Mouse (Mus musculus): ENCODE results near the gene Erc2.

Gene Erc2

GRCm38 (mm10) chr14:27826829-27827228, 204.6 kb downstream of the Erc2 start:
- TF ChIP-seq GATA4 (IDR thresholded peaks at IDR 0.05; ENCODE audit: insufficient replicate concordance, low read length), result no peak

DNA sequence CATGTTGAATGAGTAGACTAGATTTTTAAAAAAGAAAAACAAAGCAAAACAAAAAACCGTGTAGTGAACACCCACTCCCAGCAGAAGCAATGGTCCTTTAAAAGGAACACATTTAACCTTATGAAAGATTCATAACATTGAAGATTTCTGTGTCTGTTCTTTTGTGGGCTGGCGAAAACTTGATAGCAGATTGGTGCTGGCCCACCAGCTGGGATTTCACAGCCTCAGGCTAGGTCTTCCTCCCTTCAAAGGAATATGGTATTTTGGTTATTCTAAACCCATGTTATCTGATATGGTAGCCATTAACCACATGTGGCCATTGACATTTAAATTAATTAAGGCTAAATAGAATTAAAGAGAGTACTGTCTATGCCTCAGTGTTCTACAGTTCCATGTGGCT, 205.9 kb downstream of the Erc2 start:
- TF ChIP-seq GATA4 (IDR thresholded peaks at IDR 0.05; ENCODE audit: insufficient replicate concordance, low read length), result no peak

GRCm38 (mm10) chr14:27832196-27832595, 210.0 kb downstream of the Erc2 start:
- no peak for TF ChIP-seq GATA4 (IDR thresholded peaks at IDR 0.05; ENCODE audit: insufficient replicate concordance, low read length)

- no peak for TF ChIP-seq GATA4 (IDR thresholded peaks at IDR 0.05; ENCODE audit: insufficient replicate concordance, low read length)
These were observed 213.1 kb downstream of the Erc2 start for GRCm38 (mm10) chr14:27835351-27835750.

GRCm38 (mm10) chr14:27837601-27838105, 215.4 kb downstream of the Erc2 start:
- no peak for TF ChIP-seq GATA4 (IDR thresholded peaks at IDR 0.05; ENCODE audit: insufficient replicate concordance, low read length)

GRCm38 (mm10) chr14:27840120-27840519, 217.9 kb downstream of the Erc2 start:
- TF ChIP-seq GATA4 (IDR thresholded peaks at IDR 0.05; ENCODE audit: insufficient replicate concordance, low read length), result no peak

DNA sequence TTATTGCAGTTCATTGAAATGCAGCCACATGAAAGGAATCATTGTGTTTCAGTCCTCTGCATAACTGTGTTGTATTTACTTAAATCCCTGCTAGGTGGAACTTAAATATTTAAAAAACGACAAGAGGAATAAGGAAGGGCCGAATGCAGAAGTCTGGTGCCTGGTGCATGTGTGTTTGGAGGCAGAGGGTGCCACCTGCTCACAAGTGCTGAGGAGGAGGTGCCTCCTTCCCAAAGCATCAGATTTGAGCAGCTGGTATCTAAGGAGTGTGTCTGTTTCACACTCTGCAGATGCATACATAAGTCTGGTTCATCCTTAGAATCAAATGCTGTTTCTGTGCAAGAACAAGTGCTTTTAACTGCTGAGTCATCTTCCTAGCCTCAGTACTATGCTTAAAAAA, 224.6 kb downstream of the Erc2 start:
- TF ChIP-seq GATA4 (IDR thresholded peaks at IDR 0.05; ENCODE audit: insufficient replicate concordance, low read length), result no peak

GRCm38 (mm10) chr14:27847291-27847690, 225.1 kb downstream of the Erc2 start:
- no peak for TF ChIP-seq GATA4 (IDR thresholded peaks at IDR 0.05; ENCODE audit: insufficient replicate concordance, low read length)

DNA sequence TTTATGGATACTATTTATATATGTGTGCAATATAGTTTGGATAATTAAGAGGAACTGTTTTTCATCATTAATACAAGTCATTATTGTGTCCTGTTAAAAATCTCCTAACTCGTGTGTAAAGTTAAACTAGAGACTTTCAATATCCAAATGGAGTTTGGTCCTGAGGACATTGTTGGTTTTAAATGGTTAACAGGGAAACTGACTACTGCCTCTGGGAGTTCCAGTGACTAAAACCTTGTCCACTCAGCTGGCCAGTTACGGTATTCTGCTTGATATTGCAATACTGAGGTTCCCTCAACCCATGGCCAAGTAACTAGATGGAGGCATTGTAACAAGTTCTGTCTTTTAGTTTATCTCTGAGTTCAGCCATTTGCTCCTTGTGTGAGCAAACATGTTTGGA, 229.0 kb downstream of the Erc2 start:
- TF ChIP-seq GATA4 (IDR thresholded peaks at IDR 0.05; ENCODE audit: insufficient replicate concordance, low read length), result no peak

DNA sequence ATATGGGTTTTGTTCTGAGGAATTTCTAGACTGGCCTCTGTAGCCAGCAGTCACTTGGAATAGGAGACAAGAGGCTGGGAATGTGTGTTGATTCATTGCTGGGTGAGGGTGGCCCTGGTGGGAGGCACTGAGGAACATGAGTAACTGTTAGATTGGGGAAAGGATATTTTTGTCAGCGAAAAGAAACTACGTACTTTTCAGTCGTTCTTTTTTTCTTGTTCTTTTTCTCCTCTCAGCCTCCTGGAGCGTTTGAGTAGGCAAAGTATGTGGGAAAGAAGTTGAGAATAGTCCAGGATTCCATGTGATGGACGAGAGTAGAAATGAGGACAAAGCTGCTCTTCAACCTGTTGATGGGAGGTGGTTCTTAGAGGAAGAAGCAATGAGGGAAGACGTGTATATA, 230.4 kb downstream of the Erc2 start:
- TF ChIP-seq GATA4 (IDR thresholded peaks at IDR 0.05; ENCODE audit: insufficient replicate concordance, low read length), result no peak

GRCm38 (mm10) chr14:27860371-27861046, 238.3 kb downstream of the Erc2 start:
- no peak for TF ChIP-seq GATA4 (IDR thresholded peaks at IDR 0.05; ENCODE audit: insufficient replicate concordance, low read length)

DNA sequence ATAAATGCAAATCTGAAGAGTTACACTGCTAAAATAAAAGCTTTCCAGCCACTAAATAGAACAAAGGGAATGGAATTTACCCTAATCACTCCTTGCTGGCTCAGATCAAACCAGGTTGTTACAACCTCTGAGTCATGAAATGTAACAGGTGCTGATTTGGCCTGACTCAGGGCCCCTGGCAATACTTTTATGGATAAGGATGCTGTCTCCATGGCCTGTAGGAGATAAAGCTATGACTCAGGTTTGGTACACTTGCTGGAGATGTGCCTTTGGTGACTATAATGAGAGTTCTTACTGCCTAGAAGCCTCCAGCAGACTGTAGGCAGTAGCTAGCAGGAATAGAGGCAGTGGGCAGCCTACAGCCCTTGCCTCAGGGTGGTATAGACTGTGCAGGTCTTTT, 240.1 kb downstream of the Erc2 start:
- TF ChIP-seq GATA4 (IDR thresholded peaks at IDR 0.05; ENCODE audit: insufficient replicate concordance, low read length), result no peak

DNA sequence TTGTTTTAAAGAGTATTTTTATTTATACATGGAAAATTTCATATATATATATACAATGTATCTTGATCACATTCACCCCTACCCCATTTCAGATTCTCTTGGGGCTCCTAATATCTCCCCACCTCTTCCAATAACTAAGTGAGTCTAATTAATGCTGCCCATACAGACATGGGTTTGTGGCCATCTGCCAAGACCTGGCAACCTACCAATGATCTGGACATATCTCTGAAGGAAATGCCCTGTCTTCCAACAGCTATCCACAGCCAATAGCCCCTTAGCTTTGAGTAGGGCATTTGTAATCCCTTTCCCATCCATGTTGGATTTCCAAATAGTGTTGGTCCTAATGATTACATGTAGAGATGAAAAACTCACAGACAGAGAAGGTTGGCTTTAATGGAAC, 245.2 kb downstream of the Erc2 start:
- no peak for TF ChIP-seq GATA4 (IDR thresholded peaks at IDR 0.05; ENCODE audit: insufficient replicate concordance, low read length)

- no peak for TF ChIP-seq GATA4 (IDR thresholded peaks at IDR 0.05; ENCODE audit: insufficient replicate concordance, low read length)
These were observed 251.4 kb downstream of the Erc2 start for GRCm38 (mm10) chr14:27873619-27874018.

DNA sequence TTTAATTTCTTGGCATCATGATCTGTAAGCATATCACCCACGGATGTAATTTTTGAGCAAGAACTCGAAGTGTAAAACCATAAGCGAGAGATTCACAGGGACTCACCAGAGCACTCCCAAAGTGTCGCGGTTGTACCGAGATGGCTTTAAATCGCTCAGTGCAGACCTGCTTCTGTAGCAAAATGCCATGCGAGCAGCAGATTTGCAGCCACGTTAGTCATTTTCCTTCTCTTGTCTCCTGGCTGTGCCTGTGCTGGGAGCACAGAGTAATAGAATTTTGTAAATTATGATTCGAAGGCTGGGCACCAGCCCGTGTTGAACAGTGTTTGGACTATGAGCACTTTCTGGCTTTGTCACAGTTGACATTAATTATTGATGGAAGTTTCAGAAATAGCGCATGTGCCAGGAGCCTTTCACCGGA, 253.8 kb downstream of the Erc2 start:
- no peak for TF ChIP-seq GATA4 (IDR thresholded peaks at IDR 0.05; ENCODE audit: insufficient replicate concordance, low read length)

DNA sequence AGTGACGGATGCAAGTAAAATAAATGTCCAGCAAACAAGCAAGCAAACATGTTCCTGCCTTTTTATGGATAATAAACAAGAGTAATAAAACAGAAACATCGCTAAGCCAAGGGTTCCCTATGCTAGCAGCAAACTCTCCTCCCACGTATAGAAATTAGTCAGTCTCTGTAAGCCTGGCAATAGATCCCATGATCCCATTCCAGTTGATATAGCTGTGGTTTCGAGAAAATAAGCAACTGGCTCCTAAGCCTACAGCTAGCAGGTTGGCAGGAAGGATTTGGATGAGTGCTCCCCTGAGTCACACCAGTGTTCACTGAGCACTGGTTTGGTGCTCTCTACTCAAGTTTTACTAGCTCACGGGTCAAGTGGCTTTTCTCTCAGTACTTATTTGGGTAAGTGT, 259.7 kb downstream of the Erc2 start:
- TF ChIP-seq GATA4 (IDR thresholded peaks at IDR 0.05; ENCODE audit: insufficient replicate concordance, low read length), result no peak

GRCm38 (mm10) chr14:27887488-27887887, 265.3 kb downstream of the Erc2 start:
- TF ChIP-seq GATA4 (IDR thresholded peaks at IDR 0.05; ENCODE audit: insufficient replicate concordance, low read length), result no peak
